Mouse (Mus musculus): ENCODE measurements around the gene Kiz.

The Kiz gene

DNA sequence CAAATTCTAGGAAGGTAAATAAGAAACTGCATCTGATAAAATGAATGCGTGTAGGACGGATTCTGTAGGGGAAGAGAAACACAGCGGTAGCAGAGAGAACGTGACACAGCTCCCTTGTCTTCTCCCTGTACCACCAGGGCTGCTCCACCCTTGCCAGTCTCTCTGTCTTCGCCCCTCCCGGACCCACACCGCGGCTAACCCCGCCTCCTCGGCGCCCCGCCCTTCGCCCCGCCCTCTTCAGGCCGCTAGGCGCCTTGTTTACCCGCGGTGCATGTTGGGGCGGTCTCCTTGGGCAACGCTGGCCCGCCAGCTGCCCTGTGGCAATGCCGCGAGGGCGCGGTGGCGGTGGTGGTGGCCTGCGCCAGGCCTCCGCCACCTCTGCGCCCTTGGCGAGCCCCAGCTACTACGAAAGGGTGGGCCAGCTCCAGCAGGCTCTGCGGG, at the start of gene Kiz:
Kiz (plus strand) TSS at position 266 of the 441 bp plus-strand sequence.
- DNase-seq, result peak; percentile 86

DNA sequence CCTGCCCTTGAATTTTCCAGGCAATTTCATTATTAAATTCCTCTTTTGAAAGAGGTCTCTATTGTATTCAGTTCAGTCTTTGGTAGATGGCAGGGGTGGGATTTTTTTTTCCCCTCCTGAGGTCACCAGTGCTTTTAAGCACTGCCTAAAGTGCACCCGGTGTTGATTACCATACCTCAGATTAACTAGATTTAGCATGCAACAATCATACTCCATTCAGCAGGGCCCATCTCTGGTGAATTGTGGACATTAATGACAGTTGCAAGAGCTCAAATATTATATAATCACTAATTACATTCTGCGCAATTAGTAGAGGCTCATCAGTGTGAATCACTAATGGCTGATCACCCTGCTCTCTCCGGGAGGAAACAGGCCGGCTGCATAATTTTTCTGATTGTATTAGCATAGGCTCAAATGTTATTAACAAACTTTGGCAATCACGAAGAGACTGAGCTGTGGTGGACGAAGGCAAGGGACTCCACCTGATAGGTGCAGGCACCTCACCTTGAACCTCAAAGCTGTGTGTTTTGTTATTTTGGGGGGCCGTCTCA, 45.9 kb upstream of the Kiz start:
- no peak for DNase-seq

DNA sequence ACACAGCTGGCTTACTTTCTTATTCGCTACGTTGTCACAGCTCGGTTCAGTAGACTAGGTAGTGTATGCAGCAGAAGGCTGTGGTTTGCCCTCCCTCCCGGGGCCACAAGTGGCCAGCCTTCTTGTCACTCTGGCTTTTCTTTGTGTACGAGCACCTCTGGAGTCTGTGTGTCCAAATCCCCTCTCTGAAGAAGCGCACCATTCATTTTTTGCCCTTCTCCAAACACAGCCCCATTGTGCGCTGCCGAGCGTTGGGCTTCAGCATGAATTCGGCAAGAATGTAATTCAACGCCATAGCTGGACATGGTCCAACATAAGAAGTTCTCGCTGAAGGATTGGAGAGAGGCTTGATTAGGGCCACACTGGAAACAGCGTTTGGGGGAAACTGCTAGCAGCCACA, 45.0 kb upstream of the Kiz start:
- no peak for DNase-seq

DNA sequence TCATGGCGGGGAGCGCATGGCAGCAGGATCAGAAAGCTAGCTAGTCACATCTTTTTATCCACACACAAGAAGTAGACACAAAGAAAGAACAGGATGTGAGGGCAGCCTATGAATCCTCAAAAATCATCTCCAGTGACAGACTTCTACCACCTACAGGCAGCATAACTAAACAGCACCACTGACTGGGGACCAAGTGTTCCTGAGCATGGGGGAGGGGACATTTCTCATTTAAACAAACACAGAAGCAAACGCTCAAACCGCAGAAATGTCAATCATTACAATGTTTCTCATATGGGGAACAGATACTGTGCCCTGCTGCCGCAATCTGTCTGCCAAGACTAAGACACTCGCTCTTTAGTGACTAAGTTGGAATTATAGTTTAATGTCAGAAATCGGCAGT, 40.7 kb upstream of the Kiz start:
- DNase-seq, result no peak

DNA sequence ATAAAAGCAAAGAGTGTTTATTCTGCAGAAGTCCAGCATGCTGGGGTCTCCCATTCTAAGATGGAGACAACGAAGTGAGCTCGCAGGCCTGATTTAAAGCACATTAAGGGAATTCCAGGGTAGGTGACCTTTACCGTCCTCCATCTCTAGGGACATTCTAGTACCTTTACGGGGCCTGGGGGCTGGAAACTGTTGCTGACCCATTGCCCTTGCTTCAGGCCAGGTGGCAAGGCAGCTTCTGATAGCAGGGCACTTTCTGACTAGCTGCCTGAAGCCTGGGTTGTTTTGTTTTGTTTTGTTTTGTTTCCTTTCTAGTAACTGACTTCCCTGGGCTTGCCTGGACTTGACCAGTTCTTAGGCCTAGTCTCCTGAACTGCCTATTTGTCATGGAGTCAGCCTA, 36.6 kb upstream of the Kiz start:
- no peak for DNase-seq

DNA sequence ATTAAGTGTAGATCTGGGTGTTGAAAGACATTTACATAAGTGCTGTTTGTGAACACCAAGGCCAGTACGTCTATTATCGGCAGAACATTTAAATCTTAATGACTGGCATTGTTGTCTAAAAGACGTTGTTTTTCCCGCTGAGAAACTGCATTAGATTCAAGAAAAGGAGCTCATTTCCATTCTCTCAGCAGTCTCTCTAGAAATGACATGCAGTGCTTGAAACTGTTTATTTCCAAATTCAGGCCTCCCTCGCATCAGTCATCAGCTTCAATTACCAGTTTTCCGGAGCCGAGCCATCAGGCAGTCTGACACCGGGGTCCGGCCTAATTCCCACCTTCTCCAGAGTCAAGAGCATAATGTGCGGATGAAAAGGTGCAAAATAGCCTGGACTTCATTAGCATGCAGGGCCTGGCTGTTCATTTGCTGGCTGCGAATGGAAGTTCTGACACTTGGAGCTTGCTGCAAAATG, 32.1 kb upstream of the Kiz start:
- no peak for DNase-seq

DNA sequence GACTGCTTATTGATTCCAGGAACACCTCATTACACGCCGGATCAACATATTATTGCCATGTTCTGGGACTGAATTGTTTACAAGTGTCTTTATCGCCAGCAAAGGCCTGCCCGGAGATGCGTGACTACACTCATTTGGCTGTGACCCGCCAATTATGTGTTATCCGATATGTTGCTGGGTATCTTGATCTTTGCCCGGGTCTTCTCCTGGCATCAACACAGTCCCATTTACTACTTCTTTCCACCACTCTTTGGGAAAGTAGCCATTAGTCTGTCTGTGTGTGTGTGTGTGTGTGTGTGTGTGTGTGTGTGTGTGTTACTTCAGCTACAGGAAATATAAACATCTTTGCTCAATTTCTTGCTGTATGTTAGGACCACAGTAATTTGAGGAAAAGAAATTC, 31.6 kb upstream of the Kiz start:
- no peak for DNase-seq

DNA sequence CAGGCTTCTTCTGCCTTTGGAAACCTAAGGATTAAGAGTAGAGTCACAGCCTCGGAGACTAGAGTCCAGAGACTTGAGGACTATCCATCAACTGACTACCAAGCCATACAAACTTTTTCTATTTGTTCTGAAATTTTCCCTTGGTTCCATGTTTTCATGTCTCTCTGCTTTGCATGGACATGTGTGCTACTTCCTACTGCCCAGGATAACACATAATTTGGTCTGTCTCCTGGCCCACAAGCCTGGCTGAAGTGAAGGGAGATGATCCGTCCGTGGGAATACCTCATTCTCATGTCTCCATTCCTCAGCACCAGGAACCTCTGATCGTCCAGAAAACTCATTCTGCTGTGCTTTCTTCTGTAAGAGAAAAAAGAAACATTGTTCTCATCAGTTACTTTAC, 27.7 kb upstream of the Kiz start:
- DNase-seq, result no peak

DNA sequence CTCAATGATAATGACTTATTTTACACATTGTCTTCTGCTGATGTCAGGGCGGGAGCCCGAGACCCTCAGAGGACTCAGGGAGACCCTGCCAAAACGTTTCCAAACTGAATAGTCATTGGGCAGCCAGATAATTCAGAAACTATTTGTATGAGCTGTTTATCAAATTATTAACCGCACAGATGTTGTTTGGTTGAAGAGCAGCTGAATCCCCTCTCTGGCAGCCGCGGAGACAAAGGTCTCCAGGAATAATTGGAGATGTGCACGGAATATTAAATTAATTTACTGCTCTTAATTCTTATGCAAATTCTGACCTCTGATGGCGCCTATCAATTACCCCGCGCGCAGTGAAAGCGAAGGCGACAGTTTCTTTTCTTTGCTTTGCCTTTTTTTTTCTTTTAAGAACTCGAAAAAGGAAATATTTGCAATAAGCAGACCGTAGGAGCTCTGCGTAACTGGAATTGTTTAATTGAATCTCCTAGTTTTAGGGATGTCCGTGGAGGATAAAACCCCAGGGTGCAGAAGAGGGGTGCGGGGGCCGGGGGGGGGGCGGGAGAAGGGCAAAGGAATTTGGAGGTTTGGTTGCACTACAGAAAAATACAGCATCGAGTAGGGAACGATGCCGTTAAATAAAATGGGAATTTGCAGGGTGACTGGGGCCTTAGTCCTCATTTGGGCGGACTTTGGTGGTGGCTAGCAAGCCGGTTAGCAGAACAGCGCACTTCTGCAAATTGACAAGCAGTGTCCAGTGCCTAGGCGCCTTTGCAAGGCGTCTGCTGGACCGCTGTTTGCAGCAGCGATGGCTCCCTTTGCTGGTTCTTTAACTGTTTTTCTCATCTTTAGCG, 22.2 kb upstream of the Kiz start:
- no peak for DNase-seq

DNA sequence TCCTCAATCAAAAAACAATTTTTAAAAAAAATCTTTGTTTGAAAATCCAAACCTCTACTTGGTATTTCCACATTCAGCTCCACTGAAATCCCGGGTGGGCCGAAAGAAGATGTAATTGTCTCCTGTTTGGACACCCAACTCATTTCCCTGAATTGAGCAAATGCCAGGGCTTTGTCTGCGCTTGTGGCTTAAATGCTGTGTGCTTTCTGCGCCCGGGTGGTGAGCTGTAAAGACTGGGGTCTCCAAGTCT, 21.7 kb upstream of the Kiz start:
- no peak for DNase-seq

DNA sequence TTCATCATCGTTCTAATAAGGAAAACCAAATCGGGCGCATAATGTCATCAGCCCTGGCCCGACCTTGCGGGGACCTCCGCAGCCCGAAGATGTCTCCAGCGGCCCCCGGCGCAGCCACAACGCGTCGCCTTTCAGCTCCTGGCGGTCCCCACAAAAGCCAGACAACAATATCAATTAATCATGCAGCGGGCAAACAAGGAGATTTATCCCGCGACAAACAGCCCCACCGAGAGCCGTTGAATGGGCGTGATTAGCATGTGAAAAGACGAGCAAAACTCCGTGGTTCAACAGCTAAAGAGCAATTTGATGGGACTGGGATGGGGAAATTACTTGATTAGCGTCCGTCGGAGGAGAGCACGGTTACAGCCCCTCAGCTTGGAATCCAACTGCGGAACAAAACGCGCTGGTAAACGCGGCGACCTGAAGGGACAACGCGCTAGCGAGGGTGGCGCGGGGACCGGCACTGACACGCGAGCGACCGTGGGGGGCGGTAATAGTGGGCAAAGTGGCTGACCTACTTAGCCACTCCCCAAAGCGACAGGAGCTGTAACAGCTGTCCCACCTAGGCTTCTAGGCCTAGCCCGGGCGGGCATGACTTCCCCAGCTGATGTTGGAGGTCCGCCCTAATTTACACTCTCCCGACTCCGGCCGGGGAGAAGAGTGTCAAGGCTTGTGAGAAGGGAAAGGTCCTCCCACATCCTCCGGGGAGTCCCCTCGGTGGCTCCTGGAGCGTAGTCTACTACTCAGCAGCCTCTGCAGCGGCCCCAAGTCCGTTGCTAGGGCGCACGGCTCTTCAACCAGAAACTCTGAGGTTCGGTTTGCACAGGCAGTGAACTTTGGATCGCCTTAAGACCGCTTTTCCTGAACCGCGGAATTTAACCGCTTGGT, 21.1 kb upstream of the Kiz start:
- DNase-seq, result no peak

DNA sequence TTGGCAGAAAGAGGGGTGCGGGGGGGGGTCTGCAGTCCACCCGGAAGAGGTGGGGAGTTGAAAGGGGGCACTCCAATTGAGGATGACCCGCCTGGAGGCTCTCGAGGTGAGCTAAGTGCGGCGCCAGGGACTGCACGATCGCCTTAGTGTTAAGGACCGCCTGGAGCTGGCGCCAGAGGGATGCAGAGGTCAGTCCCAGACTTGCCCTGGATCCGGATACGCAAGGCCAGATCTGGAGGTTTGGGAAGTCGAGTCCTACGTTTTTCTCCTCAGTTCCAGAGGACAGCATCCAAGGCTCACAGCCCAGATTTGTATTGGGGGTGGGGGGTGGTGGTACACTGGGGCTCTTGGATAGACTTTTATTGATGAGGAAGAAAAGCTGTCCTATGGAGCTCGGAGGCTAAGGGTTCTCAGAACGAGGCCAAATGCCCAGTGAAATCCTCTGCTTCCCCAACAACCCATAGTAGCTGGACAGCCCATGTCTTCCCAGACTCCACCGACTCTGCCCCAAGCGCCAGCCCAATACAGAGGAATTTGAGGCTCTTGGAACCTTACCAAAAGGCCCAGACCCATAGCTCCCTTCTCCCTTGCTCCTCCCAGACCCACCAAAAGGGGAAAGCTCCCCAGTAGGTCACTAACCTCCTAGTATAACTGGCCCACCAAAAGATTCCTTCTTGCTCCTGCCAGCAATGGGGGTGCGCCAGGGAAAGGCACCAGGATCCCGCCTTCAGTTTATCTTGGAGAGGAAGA, 20.2 kb upstream of the Kiz start:
- no peak for DNase-seq

DNA sequence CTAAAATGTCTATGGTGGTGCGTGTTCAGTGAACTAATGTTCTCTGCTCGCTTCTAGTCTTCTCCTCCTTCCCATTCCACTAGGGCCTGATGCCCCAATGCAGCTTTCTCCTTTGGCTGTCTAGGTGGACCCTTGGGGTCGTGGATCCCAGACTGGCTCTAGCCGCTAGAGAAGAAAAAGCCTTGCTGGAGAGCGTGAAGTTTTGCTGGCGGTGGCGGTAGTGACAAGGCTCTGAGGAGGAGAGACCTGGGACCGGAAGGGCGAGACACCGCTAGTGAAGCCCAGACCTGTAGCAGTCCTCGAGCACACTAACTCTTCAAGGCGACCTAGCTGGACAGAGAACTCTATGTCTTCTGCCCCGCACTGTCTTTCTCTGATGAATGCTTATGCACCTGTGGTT, 19.4 kb upstream of the Kiz start:
- no peak for DNase-seq

DNA sequence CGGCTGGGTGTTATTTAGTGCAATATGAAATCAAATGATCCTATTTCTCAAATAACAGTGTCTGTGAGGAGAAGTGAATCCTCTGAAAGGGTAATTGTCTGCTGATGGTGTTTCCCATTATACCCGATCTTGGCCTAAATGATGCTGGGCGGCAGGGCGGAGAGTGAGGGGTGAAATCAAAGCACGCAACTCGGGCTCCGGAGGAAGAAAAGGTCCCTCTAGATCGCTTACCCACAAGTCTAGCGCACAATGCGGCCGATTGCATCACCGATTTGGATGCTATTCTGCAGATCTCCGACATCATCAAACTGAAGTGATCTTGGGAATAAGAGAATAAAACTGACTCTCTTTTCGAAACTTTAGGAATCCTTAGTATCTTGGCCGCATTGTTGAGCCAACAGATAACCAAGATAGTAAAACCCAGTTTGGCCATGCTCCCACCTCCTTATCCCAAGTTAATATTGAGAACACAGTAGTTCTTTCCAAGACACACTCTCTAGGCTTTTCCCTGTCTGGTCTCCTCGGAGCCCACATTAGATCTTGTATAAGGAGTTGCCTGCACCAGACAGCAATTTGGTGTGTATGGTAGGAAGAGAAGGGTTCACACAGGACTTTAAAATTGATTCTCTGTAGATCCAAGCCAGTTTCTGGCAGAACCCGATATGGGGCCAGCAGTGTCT, 18.7 kb upstream of the Kiz start:
- no peak for DNase-seq

DNA sequence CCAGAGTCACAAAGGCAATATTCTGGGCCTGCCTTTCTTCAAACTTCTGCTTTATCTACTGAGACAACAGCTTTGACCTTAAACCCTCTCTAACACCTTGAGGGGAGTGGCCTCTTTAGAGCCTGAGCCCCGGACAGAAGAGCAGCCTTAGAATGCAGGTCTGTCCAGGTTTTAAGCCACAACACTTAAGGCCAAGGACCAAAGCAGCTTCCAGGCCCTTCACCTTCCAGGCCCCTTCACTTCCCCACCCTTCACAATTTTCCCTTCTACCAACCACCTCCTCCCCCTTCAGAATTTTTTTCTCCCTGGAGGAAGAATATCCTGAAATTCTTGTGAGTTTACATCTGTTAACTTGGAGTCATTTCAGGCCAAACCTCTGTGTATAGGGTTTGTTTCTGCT, 18.0 kb upstream of the Kiz start:
- no peak for DNase-seq

DNA sequence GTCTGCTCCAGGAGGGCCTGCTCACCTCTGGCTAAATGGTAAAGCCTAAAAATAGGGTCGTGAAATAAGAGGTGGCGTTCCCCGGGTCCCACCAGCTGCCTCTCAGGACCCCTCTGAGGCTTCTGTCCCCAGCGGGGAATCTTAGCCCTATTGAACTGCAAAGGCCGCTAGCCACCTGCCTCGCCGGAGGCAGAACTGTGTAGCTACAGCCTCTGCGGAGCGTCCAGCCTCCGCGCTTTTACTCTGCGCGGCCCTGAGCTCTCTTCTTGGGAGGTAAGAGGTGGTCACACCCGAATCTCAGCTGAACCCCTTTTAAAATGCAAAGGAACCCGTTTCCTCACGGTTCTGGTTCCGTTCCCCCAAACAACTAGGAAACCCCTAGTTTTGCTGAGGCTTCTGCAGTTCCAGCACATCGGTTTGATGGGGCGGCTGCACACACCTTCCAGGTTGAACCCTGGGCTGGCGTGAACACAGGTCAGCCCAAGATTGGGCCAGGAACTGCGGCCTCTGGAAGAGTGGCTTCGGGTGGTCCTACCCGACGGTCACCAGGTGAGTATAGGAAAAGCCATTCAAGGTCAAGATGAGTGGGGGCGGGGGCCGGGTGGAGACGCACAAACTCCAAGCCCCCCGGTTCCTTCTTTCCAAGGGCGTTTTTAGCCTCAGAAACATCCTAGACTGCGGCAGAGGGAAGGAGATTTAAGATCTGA, 16.9 kb upstream of the Kiz start:
- DNase-seq, result no peak

DNA sequence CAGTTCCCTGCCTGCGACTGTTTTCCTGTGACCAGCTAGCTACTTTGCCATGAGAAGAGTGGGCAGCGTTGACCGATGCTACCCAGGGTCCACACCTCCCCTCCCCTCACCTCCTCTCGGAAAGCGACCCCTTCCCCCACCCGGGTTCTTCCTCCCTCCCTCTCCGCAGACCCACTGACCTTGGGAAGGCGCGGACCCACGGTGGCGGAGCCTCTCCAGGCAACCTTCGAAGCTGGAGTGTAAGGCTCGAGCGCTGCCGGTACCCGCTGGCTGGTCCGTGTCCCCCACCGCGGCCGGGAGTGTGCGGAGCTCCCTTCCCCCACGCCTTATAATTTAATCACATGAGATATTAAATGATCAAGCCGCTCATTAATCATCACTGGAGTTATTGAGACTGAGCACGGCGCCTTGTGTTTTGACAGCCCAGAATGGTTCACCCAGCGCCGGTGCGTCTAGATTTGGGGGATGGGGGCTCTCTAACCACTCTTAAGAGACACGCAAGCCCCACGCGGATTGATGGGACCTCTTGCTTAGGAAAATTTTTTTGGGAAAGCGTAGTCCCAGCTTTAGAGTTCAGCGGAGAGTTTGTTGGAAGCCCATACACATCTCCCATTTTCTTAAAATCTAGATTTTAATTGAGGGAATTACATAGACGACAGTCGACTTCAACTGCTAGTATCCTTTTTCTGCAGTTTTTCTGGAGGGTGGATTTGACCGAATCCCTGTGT, 16.2 kb upstream of the Kiz start:
- DNase-seq, result no peak

DNA sequence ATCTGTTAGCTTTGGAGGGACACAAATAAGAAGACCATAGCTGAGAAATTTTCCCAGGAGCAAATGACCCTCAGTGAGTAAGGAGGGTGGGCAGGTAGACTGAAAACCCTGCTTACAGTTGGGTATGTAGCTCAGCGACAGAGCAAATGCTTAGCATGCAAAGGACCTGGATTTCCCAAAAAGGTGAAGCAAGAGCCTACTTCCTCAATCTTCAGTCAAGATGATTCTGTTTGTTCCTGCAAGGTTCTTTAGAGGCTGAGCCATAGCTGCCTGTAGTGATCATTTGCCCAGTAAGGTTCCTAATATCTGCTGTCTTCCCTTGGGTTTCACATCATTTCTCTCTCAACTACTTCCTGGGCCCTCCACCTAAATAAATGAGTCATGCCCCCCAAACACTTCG, 7.8 kb upstream of the Kiz start:
- DNase-seq, result no peak

DNA sequence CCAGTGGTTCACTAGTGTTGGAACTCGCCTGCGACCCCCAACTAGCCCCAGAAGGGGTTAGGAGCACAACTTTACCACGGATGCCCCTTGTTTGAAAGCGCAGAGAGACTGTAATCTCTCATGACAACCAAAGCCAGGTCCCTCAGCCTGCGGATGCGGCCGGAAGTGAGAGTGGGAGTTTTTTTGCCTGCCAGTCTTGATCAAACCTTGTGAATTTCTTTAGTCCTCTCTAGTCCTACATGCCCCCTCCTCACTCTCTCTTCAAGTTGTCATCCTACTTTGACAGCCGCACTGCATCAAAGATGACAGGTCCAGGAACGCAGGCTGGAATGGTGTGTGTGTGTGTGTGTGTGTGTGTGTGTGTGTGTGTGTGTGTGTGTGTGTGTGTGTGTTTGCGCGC, 456 bp downstream of the Kiz start:
- DNase-seq, result no peak

DNA sequence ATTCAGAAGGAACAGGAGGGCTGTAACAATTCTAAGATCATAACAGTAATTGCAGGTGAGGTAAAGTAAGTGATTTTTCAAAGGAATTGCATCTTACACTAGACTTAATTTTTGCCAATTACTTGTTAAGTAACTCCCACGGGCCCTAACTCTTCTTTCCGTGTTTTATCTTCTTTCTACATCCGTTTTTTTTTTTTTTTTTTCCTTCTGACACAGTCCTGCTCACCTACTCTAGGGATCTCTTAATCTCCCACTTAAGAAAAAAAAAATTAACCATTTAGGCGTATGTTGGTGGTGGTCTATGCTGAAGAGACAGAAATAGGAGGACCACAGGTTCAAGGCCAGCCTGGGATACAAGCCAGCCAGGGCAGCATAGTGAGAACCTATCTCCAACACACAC, 1.2 kb downstream of the Kiz start:
- no peak for DNase-seq

DNA sequence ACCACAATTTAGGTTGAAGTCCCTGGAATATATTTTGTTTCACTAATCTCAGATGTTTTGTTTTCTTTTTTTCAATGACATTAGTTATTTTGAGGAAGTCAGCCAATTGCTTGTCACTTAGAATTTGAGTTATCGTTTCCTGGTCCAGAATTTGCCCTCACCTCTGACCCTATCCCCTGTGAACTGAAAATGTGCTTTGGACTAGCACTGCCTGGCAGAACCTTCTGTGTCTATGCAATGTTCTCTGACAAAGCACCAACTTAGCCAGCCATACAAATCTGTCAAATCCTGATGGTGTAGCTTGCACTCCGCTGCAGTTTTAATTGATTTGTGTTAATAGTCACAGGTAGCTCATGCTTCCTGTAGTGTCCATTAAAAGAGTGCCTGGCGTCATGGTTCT, 10.1 kb downstream of the Kiz start:
- no peak for DNase-seq
